Mouse (Mus musculus): Measurements from ENCODE around the gene Gm15737. TPM values are rescaled to one million over a fixed set of nuclear protein-coding genes. Genes with fewer than 3 reads are reported as not detected.

Gene Gm15737
- polyA plus RNA-seq, 1 experiment = not detected

- H3K27me3 ChIP-seq (ENCODE audit: control insufficient read depth, insufficient read depth, insufficient read length) = no peaks in the 10 kb centered on the region
- TF ChIP-seq POLR2AphosphoS2 (IDR thresholded peaks at IDR 0.05; ENCODE audit: insufficient read length, low read depth) (no peak), MYOG (IDR thresholded peaks at IDR 0.05; ENCODE audit: control insufficient read depth in 1 of 3, insufficient read depth in 1 of 3, insufficient read length in 2 of 3, low read depth in 2 of 3) (no peak), SRF (IDR thresholded peaks at IDR 0.05; ENCODE audit: control insufficient read depth, insufficient read length, low read depth) (no peak), CEBPB (IDR thresholded peaks at IDR 0.05; ENCODE audit: insufficient read depth, poor library complexity, severe bottlenecking) (no peak), USF1 (IDR thresholded peaks at IDR 0.05; ENCODE audit: low read depth) (no peak), TCF3 (IDR thresholded peaks at IDR 0.05; ENCODE audit: insufficient read length, low read depth) (no peak), TCF12 (IDR thresholded peaks at IDR 0.05; ENCODE audit: insufficient read depth, poor library complexity, severe bottlenecking) (no peak), MYOD1 (IDR thresholded peaks at IDR 0.05; ENCODE audit: control insufficient read depth in 1 of 3, insufficient read length in 2 of 3, low read depth in 2 of 3) (no peak), E2F4 (IDR thresholded peaks at IDR 0.05; ENCODE audit: insufficient read depth) (no peak), POLR2A (IDR thresholded peaks at IDR 0.05; ENCODE audit: insufficient read length, low read depth) (no peak), MAX (IDR thresholded peaks at IDR 0.05; ENCODE audit: low read depth) (no peak), REST (IDR thresholded peaks at IDR 0.05; ENCODE audit: insufficient read depth, insufficient read length) (no peak)
- no peaks in the 10 kb centered on the region for H3K79me2 ChIP-seq (ENCODE audit: control insufficient read depth, insufficient read depth)
- H3K4me2 ChIP-seq (ENCODE audit: low read depth) = no peak overlapping the region
- no peaks in the 10 kb centered on the region for H3K36me3 ChIP-seq (ENCODE audit: control insufficient read depth, insufficient read depth)
- H3ac ChIP-seq (ENCODE audit: control insufficient read depth, insufficient read length) = no peak overlapping the region
- no peak overlapping the region for H3K4me3 ChIP-seq
Observed at GRCm38 (mm10) chr6:92843474-92843873, 25.7 kb upstream of the Gm15737 start.

- Histone ChIP-seq H3K27me3 (ENCODE audit: control insufficient read depth, insufficient read depth, insufficient read length) (no peaks in the 10 kb centered on the region), H3K79me2 (ENCODE audit: control insufficient read depth, insufficient read depth) (no peaks in the 10 kb centered on the region), H3K4me3 (no peak overlapping the region), H3ac (ENCODE audit: control insufficient read depth, insufficient read length) (no peak overlapping the region), H3K36me3 (ENCODE audit: control insufficient read depth, insufficient read depth) (no peaks in the 10 kb centered on the region), H3K4me2 (ENCODE audit: low read depth) (no peak overlapping the region)
- TF ChIP-seq SRF (IDR thresholded peaks at IDR 0.05; ENCODE audit: control insufficient read depth, insufficient read length, low read depth) = no peak
- TF ChIP-seq MYOG (IDR thresholded peaks at IDR 0.05; ENCODE audit: control insufficient read depth in 1 of 3, insufficient read depth in 1 of 3, insufficient read length in 2 of 3, low read depth in 2 of 3) = no peak
- TF ChIP-seq POLR2A (IDR thresholded peaks at IDR 0.05; ENCODE audit: insufficient read length, low read depth) = no peak
- no peak for TF ChIP-seq TCF12 (IDR thresholded peaks at IDR 0.05; ENCODE audit: insufficient read depth, poor library complexity, severe bottlenecking)
- no peak for TF ChIP-seq CEBPB (IDR thresholded peaks at IDR 0.05; ENCODE audit: insufficient read depth, poor library complexity, severe bottlenecking)
- TF ChIP-seq TCF3 (IDR thresholded peaks at IDR 0.05; ENCODE audit: insufficient read length, low read depth) = no peak
- TF ChIP-seq MYOD1 (IDR thresholded peaks at IDR 0.05; ENCODE audit: control insufficient read depth in 1 of 3, insufficient read length in 2 of 3, low read depth in 2 of 3) = no peak
- no peak for TF ChIP-seq MAX (IDR thresholded peaks at IDR 0.05; ENCODE audit: low read depth)
- TF ChIP-seq REST (IDR thresholded peaks at IDR 0.05; ENCODE audit: insufficient read depth, insufficient read length) = no peak
- no peak for TF ChIP-seq USF1 (IDR thresholded peaks at IDR 0.05; ENCODE audit: low read depth)
- no peak for TF ChIP-seq POLR2AphosphoS2 (IDR thresholded peaks at IDR 0.05; ENCODE audit: insufficient read length, low read depth)
- no peak for TF ChIP-seq E2F4 (IDR thresholded peaks at IDR 0.05; ENCODE audit: insufficient read depth)
Observed at GRCm38 (mm10) chr6:92845898-92846297, 23.3 kb upstream of the Gm15737 start.

GRCm38 (mm10) chr6:92846614-92847013 lies 22.5 kb upstream of the Gm15737 start:
- Histone ChIP-seq H3K79me2 (ENCODE audit: control insufficient read depth, insufficient read depth) (no peaks in the 10 kb centered on the region), H3ac (ENCODE audit: control insufficient read depth, insufficient read length) (no peak overlapping the region), H3K36me3 (ENCODE audit: control insufficient read depth, insufficient read depth) (no peaks in the 10 kb centered on the region), H3K4me3 (no peak overlapping the region), H3K4me2 (ENCODE audit: low read depth) (no peak overlapping the region), H3K27me3 (ENCODE audit: control insufficient read depth, insufficient read depth, insufficient read length) (no peaks in the 10 kb centered on the region)
- TF ChIP-seq REST (IDR thresholded peaks at IDR 0.05; ENCODE audit: insufficient read depth, insufficient read length) = no peak

DNA sequence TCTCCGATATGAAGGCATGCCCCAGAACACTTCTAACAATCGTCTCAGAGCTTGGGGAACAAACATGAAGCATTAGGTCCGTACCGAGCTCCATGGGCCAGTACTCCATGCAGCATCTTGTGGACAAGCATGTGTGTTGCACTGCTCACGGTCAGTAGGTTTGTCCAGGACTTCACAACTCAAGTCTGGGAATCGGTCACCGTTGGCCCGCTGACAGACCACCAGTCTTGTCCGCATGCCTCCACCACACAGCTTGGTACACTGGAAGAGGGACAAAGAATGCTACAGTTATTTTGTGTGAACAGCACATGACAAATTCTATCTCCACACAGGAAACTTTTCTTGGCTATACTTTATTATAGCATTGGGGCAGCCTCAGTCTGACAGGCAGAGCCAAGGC lies 19.9 kb upstream of the Gm15737 start:
- Histone ChIP-seq H3K4me3 (no peak overlapping the region), H3K36me3 (ENCODE audit: control insufficient read depth, insufficient read depth) (no peaks in the 10 kb centered on the region), H3ac (ENCODE audit: control insufficient read depth, insufficient read length) (no peak overlapping the region), H3K79me2 (ENCODE audit: control insufficient read depth, insufficient read depth) (no peaks in the 10 kb centered on the region), H3K27me3 (ENCODE audit: control insufficient read depth, insufficient read depth, insufficient read length) (no peaks in the 10 kb centered on the region), H3K4me2 (ENCODE audit: low read depth) (no peak overlapping the region)
- TF ChIP-seq MAX (IDR thresholded peaks at IDR 0.05; ENCODE audit: low read depth) = no peak
- TF ChIP-seq MYOG (IDR thresholded peaks at IDR 0.05; ENCODE audit: control insufficient read depth in 1 of 3, insufficient read depth in 1 of 3, insufficient read length in 2 of 3, low read depth in 2 of 3) = no peak
- TF ChIP-seq POLR2A (IDR thresholded peaks at IDR 0.05; ENCODE audit: insufficient read length, low read depth) = no peak

DNA sequence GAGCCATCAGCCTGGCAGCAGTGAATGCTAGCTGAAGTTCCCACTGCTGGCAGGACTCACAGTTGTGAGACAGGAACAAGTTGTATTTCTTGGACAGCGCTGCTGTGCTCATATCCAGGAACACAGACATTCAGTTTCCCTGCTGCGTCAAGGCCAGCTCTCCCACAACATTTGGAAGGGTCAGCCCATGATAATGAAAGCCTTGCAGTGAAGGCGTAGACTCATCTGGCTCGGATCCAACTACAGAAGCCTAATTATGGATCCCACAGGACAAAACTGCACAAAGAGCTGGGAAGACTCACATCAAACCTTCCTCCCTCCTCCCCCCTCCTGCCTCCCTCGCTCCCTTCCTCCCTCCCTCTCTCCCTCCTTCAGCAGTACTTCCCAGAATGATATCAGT lies 18.9 kb upstream of the Gm15737 start:
- TF ChIP-seq TCF3 (IDR thresholded peaks at IDR 0.05; ENCODE audit: insufficient read length, low read depth) (no peak), TCF12 (IDR thresholded peaks at IDR 0.05; ENCODE audit: insufficient read depth, poor library complexity, severe bottlenecking) (no peak), MAX (IDR thresholded peaks at IDR 0.05; ENCODE audit: low read depth) (no peak)
- H3K4me2 ChIP-seq (ENCODE audit: low read depth) = no peak overlapping the region
- H3K36me3 ChIP-seq (ENCODE audit: control insufficient read depth, insufficient read depth) = no peaks in the 10 kb centered on the region
- no peak overlapping the region for H3K4me3 ChIP-seq
- H3K79me2 ChIP-seq (ENCODE audit: control insufficient read depth, insufficient read depth) = no peaks in the 10 kb centered on the region
- H3K27me3 ChIP-seq (ENCODE audit: control insufficient read depth, insufficient read depth, insufficient read length) = no peaks in the 10 kb centered on the region
- H3ac ChIP-seq (ENCODE audit: control insufficient read depth, insufficient read length) = no peak overlapping the region

DNA sequence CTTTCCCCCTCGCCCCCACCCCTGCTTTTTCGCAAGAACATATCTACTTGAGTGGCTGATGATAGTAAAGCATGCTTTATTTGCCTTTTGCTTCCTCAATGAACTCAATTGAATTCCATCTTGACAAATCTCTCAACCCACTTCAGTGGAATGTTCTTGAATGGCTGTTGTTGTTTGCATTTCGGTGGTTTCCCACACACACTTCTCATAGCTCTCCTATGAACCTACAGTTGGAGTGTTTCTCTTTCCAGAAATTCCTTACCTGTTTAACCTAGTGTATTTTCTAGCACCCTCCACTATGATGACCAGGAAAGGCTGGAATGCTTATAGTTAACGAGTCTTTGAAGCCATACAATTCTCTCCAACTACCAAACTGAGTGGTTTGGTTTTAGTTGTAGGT lies 14.3 kb upstream of the Gm15737 start:
- Histone ChIP-seq H3K36me3 (ENCODE audit: control insufficient read depth, insufficient read depth) (no peaks in the 10 kb centered on the region), H3K79me2 (ENCODE audit: control insufficient read depth, insufficient read depth) (no peaks in the 10 kb centered on the region), H3K4me2 (ENCODE audit: low read depth) (no peak overlapping the region), H3K27me3 (ENCODE audit: control insufficient read depth, insufficient read depth, insufficient read length) (no peaks in the 10 kb centered on the region), H3ac (ENCODE audit: control insufficient read depth, insufficient read length) (no peak overlapping the region), H3K4me3 (no peak overlapping the region)
- no peak for TF ChIP-seq MAX (IDR thresholded peaks at IDR 0.05; ENCODE audit: low read depth)
- TF ChIP-seq POLR2AphosphoS2 (IDR thresholded peaks at IDR 0.05; ENCODE audit: insufficient read length, low read depth) = no peak
- TF ChIP-seq CEBPB (IDR thresholded peaks at IDR 0.05; ENCODE audit: insufficient read depth, poor library complexity, severe bottlenecking) = no peak
- no peak for TF ChIP-seq E2F4 (IDR thresholded peaks at IDR 0.05; ENCODE audit: insufficient read depth)
- no peak for TF ChIP-seq MYOG (IDR thresholded peaks at IDR 0.05; ENCODE audit: control insufficient read depth in 1 of 3, insufficient read depth in 1 of 3, insufficient read length in 2 of 3, low read depth in 2 of 3)
- no peak for TF ChIP-seq USF1 (IDR thresholded peaks at IDR 0.05; ENCODE audit: low read depth)
- no peak for TF ChIP-seq TCF12 (IDR thresholded peaks at IDR 0.05; ENCODE audit: insufficient read depth, poor library complexity, severe bottlenecking)
- no peak for TF ChIP-seq TCF3 (IDR thresholded peaks at IDR 0.05; ENCODE audit: insufficient read length, low read depth)
- TF ChIP-seq SRF (IDR thresholded peaks at IDR 0.05; ENCODE audit: control insufficient read depth, insufficient read length, low read depth) = no peak
- TF ChIP-seq POLR2A (IDR thresholded peaks at IDR 0.05; ENCODE audit: insufficient read length, low read depth) = no peak
- no peak for TF ChIP-seq MYOD1 (IDR thresholded peaks at IDR 0.05; ENCODE audit: control insufficient read depth in 1 of 3, insufficient read length in 2 of 3, low read depth in 2 of 3)

Data from myocyte (in vitro differentiated cells).